Mouse (Mus musculus) C2C12 (cell line): ENCODE results near the gene Dpp8. TPM values are rescaled to one million over a fixed set of nuclear protein-coding genes. Genes with fewer than 3 reads are reported as not detected.
"Not testable (repeated sequence)": the region's sequence is repeated elsewhere in the genome, so short reads cannot be mapped to it uniquely, and the experiment has no call there.

Source experiments
- H3K27me3 ChIP-seq: one replicate; pipeline ENCODE4 v1.6.1; 2011; ENCODE audit not compliant: control insufficient read depth, insufficient read depth, insufficient read length
- H3K36me3 ChIP-seq: one replicate; pipeline ENCODE4 v1.6.1; 2011; ENCODE audit not compliant: control insufficient read depth, insufficient read depth
- H3K4me3 ChIP-seq: one replicate; pipeline ENCODE4 v1.5.1; 2011; ENCODE audit warnings: mild to moderate bottlenecking, control low read depth; ENCODE audit not compliant: poor library complexity, insufficient read depth, severe bottlenecking
- H3K79me2 ChIP-seq: one replicate; pipeline ENCODE4 v1.6.1; 2011; ENCODE audit not compliant: control insufficient read depth, insufficient read depth
- H3K79me3 ChIP-seq: one replicate; pipeline ENCODE4 v1.6.1; 2011; ENCODE audit warnings: low read depth, control low read depth
- H3ac ChIP-seq: one replicate; pipeline ENCODE3; 2011; ENCODE audit warnings: low read depth; ENCODE audit not compliant: control insufficient read depth, insufficient read length
- CEBPB ChIP-seq: IDR thresholded peaks from one replicate; pipeline ENCODE4 v1.6.1; 2011; ENCODE audit warnings: low read depth, mild to moderate bottlenecking, control low read depth, moderate library complexity
- CTCF ChIP-seq: IDR thresholded peaks from one replicate; pipeline ENCODE4 v1.5.1; 2011; ENCODE audit not compliant: control insufficient read depth, insufficient read depth, insufficient read length
- FOSL1 ChIP-seq: IDR thresholded peaks from one replicate; pipeline ENCODE4 v1.8.0; 2011; ENCODE audit warnings: mild to moderate bottlenecking, low read length; ENCODE audit not compliant: poor library complexity, insufficient read depth, severe bottlenecking
- MAX ChIP-seq: IDR thresholded peaks from one replicate; pipeline ENCODE4 v1.6.1; 2011; ENCODE audit warnings: mild to moderate bottlenecking, control low read depth
- MYOD1 ChIP-seq: IDR thresholded peaks from one replicate; pipeline ENCODE4 v1.6.1; 2011; ENCODE audit warnings: low read depth; ENCODE audit not compliant: control insufficient read depth, insufficient read length
- MYOG ChIP-seq: IDR thresholded peaks from one replicate; pipeline ENCODE4 v1.6.1; 2011; ENCODE audit not compliant: control insufficient read depth, insufficient read length; ENCODE audit errors: extremely low read depth
- USF1 ChIP-seq: IDR thresholded peaks from one replicate; pipeline ENCODE4 v1.6.1; 2011; ENCODE audit warnings: low read depth, mild to moderate bottlenecking, control low read depth, moderate library complexity
- polyA plus RNA-seq: library from polyadenylated mRNA; unstranded; fragments of >200 nt; fragmentation: generic; extraction: Trizol; gene quantifications from one replicate; pipeline ENCODE4 v1.2.1, GENCODE M21; 2012; ENCODE audit warnings: missing spikeins

Dpp8 gene
- polyA plus RNA-seq, 1 experiment = 15.5 TPM

DNA sequence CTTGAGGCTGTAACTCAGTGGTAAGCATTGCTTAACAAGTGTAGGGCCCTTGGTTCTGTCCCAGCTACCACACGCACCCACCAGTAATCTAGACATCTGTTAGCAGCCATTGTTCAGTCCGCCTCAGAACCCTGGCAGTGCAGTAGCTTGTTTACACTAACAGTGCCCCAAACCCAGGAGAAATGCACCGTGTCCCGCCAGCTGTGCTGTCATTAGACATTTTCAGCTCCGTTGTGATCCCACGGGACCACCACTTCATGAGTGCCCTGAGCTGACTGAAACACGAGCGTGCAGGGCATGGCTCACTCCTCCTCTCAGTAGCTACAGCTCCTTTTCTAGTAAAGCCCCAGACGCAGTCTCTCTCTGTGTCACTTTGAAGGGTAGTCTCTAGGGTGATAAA lies 41.3 kb downstream of the Dpp8 start:
- Histone ChIP-seq H3K79me3 (no peaks in the 10 kb centered on the region), H3K36me3 (peaks cover 33% of the 10 kb centered on the region), H3ac (no peak overlapping the region), H3K4me3 (no peak overlapping the region), H3K27me3 (no peaks in the 10 kb centered on the region), H3K79me2 (no peaks in the 10 kb centered on the region)
- TF ChIP-seq MYOD1 (no peak), USF1 (no peak), FOSL1 (no peak)

DNA sequence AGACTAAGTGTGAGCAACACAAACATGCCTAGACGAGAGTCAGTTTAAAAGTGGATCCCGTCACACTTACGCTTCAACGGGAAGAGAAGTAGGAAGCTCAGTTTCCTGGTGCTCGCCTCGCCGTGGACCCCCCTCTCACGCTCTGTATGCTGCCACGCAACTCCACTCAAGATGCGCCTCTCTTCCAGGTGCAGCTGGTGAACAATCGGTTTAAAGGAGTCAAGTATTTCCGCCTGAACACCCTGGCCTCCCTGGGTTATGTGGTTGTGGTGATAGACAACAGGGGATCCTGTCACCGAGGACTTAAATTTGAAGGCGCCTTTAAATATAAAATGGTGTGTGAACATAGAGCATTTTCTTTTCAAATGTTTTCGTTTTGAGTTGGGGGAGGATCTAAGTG lies 42.0 kb downstream of the Dpp8 start:
- no peak for TF ChIP-seq MYOG
- no peak for TF ChIP-seq MYOD1
- TF ChIP-seq MAX = no peak
- no peak for TF ChIP-seq USF1
- TF ChIP-seq FOSL1 = no peak
- TF ChIP-seq CTCF = no peak
- TF ChIP-seq CEBPB = no peak
- peaks cover 29% of the 10 kb centered on the region for H3K36me3 ChIP-seq
- H3K79me2 ChIP-seq = no peaks in the 10 kb centered on the region
- no peak overlapping the region for H3ac ChIP-seq
- H3K79me3 ChIP-seq = no peaks in the 10 kb centered on the region
- H3K4me3 ChIP-seq = no peak overlapping the region
- H3K27me3 ChIP-seq = no peaks in the 10 kb centered on the region

DNA sequence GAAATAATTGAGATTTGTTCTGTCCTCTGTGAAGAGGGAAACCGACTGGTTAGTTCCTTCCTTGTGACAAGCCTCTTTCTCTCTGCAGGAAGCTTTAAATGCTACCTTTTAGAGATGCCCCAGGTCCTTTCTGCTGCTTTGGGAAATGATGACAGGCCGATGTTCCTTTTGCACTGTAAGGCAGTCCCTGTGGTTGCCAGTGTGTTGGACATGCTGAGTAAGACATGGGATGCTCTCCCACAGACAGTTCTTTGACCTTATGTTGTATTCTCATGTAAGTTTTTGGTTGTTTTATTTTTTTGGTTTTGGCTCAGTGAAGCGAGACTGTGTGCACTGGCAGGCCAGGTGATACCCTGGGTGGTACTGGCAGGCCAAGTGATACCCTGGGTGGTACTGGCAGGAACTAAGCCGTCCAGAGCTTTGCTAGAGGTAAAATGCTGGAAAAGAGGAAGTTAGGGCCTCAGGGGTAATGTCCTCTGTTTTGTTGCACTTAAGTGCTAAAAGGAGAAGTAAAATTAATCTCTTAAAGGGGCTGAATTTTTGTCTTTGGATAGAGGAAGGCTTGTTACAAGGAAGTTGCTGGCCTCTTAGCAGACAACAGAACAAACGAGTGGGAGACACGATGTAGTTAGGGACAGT lies 42.8 kb downstream of the Dpp8 start:
- Histone ChIP-seq H3K27me3 (no peaks in the 10 kb centered on the region), H3K4me3 (no peak overlapping the region), H3K79me2 (no peaks in the 10 kb centered on the region), H3K79me3 (no peaks in the 10 kb centered on the region), H3K36me3 (peaks cover 30% of the 10 kb centered on the region), H3ac (no peak overlapping the region)
- no peak for TF ChIP-seq FOSL1
- no peak for TF ChIP-seq MYOG
- no peak for TF ChIP-seq CEBPB
- TF ChIP-seq MAX = no peak
- TF ChIP-seq CTCF = no peak
- TF ChIP-seq USF1 = no peak
- no peak for TF ChIP-seq MYOD1

DNA sequence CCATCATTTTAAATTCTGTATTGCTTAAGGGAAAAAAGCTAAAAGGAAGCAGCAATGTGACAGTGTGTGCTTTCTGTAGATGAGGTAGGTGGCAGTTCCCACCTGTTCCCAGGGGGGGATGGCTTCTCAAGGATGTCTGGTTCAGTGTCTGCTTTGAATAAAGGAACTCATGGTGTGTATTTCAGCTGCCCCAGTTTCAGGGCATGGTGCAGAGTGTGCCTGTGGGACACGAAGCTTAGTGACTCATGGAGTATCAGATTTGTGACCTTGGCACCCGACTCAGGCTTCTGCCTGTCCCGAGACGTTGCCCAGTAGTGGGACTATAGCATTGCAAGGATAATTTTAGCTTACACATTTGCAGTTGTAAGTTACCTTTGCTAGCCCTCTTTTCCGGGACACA lies 45.3 kb downstream of the Dpp8 start:
- Histone ChIP-seq H3ac (no peak overlapping the region), H3K79me3 (no peaks in the 10 kb centered on the region), H3K36me3 (peaks cover 47% of the 10 kb centered on the region), H3K79me2 (no peaks in the 10 kb centered on the region), H3K4me3 (no peak overlapping the region), H3K27me3 (no peaks in the 10 kb centered on the region)
- TF ChIP-seq MYOG (no peak), FOSL1 (no peak), CTCF (no peak), MAX (no peak), CEBPB (no peak), USF1 (no peak), MYOD1 (no peak)

DNA sequence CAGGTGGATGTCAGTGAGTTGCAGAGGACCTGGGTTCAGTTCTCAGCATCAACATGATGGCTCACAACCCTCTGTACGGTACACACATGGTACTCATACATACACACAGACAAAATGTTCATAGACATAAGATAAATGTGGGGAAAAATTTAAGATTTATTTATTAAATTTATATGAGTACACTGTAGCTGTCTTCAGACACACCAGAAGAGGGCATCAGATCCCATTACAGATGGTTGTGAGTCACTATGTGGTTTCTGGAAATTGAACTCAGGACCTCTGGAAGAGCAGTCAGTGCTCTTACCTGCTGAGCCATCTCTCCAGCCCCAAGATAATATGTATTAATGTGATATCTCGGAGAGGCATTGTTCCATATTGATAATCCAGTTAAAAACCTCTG lies 47.9 kb downstream of the Dpp8 start:
- H3K4me3 ChIP-seq, H3ac ChIP-seq, H3K27me3 ChIP-seq, H3K79me2 ChIP-seq, H3K79me3 ChIP-seq: not testable (repeated sequence)
- H3K36me3 ChIP-seq = peaks cover 36% of the 10 kb centered on the region

DNA sequence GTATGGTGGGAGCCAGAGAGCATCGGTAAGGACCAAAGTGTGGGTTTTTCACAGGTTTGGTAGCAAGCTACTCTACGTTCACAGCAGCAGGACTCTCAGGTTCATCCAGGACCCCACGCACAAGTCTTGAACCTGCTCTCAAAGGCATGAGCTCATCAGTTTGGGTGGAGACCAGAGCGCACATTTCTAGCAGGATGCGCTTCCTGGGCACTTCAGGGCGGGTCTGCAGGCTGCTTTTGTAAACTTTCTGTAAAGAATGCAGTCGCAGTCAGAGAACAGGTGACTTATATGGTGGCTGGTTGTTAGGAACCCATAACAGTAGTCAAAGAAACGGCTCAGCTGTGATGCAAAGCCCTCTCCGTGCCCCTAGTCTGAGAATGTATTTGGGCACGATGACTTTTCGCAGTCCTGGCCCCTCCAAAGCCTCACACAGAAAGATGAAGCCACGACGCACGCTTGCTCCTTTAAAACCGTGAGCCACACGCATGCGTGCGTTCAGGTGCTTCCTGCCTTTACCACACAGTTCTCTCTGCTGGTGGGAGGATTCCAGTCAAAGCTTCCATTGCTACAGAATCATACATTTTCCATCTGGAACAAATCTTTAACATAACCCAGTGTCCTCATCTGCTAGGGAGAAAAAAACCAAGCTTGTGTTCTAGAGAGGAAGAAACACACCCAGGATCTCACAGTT lies 51.0 kb downstream of the Dpp8 start:
- Histone ChIP-seq H3K36me3 (peaks cover 28% of the 10 kb centered on the region), H3K27me3 (no peaks in the 10 kb centered on the region), H3K79me2 (no peaks in the 10 kb centered on the region), H3ac (no peak overlapping the region), H3K79me3 (no peaks in the 10 kb centered on the region), H3K4me3 (no peak overlapping the region)
- TF ChIP-seq MYOG (no peak), FOSL1 (no peak), CEBPB (no peak), MAX (no peak), CTCF (no peak), MYOD1 (no peak), USF1 (no peak)
